Mouse (Mus musculus): ENCODE data around the gene Mrps31.

The Mrps31 gene

DNA sequence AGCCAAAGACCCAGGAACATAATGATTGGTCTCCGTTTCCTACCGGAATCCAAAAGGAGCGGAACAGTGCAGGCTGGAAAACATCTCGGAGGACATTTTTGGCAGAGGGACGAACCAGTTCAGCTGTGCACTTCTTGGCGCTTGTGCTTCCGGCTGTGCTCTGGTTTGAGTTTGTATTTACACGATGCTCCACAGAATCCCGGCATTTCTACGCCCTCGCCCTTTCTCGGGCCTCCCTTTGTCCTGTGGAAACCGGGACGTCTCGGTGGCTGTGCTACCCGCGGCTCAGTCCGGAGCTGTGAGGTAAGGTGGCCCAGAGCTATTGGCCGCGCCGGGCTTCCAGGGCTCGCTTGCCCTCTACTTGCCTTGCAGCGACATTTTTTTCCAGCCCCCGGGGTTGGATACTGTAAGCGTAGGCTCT lies at the start of gene Mrps31:
Mrps31 (plus strand) TSS at position 80 of the 421 bp plus-strand sequence.
- DNase-seq (ENCODE audit: low read depth in 1 of 2, low spot score in 2 of 2): peak; percentile 43 to 65

- no peak for DNase-seq (ENCODE audit: low read depth in 1 of 2, low spot score in 2 of 2)
Measured at GRCm38 (mm10) chr8:22376311-22376710, 34.9 kb upstream of the Mrps31 start.

GRCm38 (mm10) chr8:22376903-22377302 lies 34.3 kb upstream of the Mrps31 start:
- DNase-seq (ENCODE audit: low read depth in 1 of 2, low spot score in 2 of 2): no peak

DNA sequence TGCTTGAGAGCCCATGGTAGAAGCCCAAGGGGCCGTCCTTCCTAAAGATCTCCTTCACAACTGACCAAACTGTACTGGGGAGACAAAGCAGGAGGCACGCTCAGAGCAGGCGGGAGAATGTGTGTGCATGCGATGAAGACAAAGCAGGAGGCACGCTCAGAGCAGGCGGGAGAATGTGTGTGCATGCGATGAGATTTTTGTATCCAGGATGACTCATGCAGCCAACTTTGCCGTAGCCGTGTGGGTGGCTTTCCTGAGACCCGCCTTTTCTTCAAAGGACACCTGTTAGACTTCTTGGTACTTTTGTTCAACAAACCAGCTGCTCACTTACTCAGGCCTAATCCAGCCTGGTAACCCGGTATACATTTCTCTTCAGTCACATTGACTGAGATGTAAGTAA lies 30.2 kb upstream of the Mrps31 start:
- no peak for DNase-seq (ENCODE audit: low read depth in 1 of 2, low spot score in 2 of 2)

GRCm38 (mm10) chr8:22382824-22383595 lies 28.2 kb upstream of the Mrps31 start:
- no peak for DNase-seq (ENCODE audit: low read depth in 1 of 2, low spot score in 2 of 2)

DNA sequence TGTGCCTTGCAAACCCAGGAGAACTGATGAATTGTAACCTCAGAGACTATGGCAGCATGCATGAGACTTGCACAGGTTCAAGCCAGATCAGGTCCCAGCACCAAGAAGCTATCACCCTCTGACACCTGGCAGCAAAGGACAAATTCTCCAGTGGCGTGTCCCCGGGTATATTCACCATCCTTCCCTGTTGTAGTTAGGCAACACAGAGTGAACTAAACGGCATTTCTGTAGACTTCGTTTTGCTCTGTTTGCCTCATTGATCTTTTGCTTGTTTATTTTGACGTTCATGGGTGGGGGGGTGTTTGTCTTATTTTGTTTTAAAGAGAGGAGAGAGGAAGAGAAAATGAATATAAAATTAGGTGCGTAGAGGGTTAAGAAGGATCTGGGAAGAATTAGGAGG lies 26.0 kb upstream of the Mrps31 start:
- no peak for DNase-seq (ENCODE audit: low read depth in 1 of 2, low spot score in 2 of 2)

- no peak for DNase-seq (ENCODE audit: low read depth in 1 of 2, low spot score in 2 of 2)
Measured at GRCm38 (mm10) chr8:22389874-22390273, 21.3 kb upstream of the Mrps31 start.

DNA sequence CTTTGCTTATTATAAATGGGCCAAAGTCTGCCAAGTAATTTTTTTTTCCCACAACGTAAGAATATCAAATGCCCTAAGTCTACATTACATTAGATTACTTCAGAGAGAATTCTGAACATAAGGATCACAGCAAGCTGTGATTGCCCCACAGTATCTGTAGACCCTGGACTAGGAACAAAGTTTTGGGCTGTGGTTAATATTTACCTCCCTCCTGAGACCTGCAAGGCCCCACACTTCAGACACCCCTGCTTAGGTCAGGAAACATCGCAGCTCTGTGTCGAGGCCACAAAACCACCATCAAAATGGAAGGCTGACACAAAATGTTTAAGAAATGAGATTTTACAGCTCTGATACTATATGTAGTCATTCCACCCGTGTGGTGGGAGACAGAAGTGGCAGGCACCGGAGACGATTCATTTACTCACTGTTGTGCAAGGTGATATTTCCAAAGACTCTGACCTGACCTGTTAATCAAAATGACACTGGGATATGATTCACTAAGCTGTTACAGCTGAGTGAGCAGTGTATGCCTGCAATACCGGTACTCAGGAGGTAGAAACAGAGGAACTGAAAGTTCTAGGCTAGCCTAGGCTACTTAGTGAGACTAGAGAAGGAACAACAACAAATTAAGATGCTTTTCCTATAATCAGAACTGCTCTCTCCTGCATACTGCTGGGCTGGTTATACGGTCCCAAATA lies 20.2 kb upstream of the Mrps31 start:
- DNase-seq (ENCODE audit: low read depth in 1 of 2, low spot score in 2 of 2): no peak

- no peak for DNase-seq (ENCODE audit: low read depth in 1 of 2, low spot score in 2 of 2)
Measured at GRCm38 (mm10) chr8:22394471-22394870, 16.7 kb upstream of the Mrps31 start.

DNA sequence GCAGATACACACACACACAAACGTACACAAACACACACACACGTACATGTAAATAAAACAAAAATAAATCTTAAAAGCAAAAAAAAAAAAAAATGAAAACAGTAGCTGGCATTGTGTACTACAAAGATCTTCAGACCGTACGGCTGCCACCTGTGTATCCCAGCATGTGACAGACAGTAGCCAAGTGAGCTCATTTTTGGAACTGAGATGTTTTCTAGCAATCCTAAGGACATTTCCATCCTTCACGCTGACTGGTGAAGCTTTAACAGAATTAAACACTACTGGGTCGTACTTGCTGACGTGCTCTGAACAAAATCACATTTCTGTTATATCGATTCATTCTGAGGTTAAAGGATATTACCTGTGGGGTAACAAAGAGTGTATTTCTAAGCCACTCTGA lies 15.9 kb upstream of the Mrps31 start:
- no peak for DNase-seq (ENCODE audit: low read depth in 1 of 2, low spot score in 2 of 2)

- DNase-seq (ENCODE audit: low read depth in 1 of 2, low spot score in 2 of 2): no peak
Measured at GRCm38 (mm10) chr8:22397811-22398141, 13.4 kb upstream of the Mrps31 start.

- peak; percentile 33 to 64 for DNase-seq (ENCODE audit: low read depth in 1 of 2, low spot score in 2 of 2)
Measured at GRCm38 (mm10) chr8:22398142-22398951, 12.8 kb upstream of the Mrps31 start, which contains the start of gene Slc25a15. TSS of gene Slc25a15 (minus strand) at chr8:22398597.

GRCm38 (mm10) chr8:22399285-22399880 lies 11.8 kb upstream of the Mrps31 start:
- no peak for DNase-seq (ENCODE audit: low read depth in 1 of 2, low spot score in 2 of 2)

DNA sequence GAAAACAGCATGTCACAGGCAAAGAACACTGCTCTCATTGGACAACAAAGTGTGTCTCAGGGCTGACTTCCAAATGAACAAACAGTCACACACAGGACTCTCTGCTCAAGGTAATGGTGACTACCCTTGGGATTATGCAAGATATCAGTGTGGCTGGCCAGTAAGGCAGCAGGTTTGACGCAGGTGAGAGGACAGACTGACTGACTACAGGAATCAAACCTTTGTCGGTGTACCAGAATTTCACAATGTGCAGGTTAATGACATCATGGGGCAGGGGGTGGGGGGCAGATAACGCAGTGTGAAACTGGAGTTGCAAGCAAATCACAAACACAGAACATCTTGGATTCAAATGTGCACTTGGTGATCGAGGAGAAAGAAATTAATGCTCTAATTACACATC lies 10.6 kb upstream of the Mrps31 start:
- no peak for DNase-seq (ENCODE audit: low read depth in 1 of 2, low spot score in 2 of 2)

GRCm38 (mm10) chr8:22403235-22403634 lies 7.9 kb upstream of the Mrps31 start:
- DNase-seq (ENCODE audit: low read depth in 1 of 2, low spot score in 2 of 2): no peak

- DNase-seq (ENCODE audit: low read depth in 1 of 2, low spot score in 2 of 2): no peak
Measured at GRCm38 (mm10) chr8:22405733-22406132, 5.4 kb upstream of the Mrps31 start.

GRCm38 (mm10) chr8:22410688-22411281 lies 376 bp upstream of the Mrps31 start:
- no peak for DNase-seq (ENCODE audit: low read depth in 1 of 2, low spot score in 2 of 2)

DNA sequence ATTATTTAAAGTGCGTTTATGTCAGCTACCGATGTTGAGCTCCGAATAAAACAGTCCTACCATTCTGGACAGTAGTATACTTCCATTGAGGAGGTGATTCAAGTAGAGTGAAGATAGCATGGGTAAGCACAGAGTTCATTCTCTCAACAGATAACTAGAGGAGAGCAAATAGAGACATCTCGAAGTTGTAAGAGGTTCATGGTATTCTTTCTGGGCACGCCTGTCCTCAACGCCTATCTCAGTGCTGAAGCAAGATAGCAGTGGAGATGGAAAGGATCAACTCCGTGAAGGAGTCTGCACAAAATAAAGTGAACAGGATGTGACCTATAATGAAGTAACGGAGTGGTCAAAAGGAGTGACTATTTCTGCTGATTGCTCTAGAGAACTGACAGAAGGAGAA lies 810 bp downstream of the Mrps31 start:
- no peak for DNase-seq (ENCODE audit: low read depth in 1 of 2, low spot score in 2 of 2)
